Mouse (Mus musculus): Measurements from ENCODE around the gene Arhgap22. TPM values are rescaled to one million over a fixed set of nuclear protein-coding genes. Genes with fewer than 3 reads are reported as not detected.
A peak's percentile ranks its signal among the peaks of the same experiment; 100 is the strongest.

The Arhgap22 gene
- 2.0 and 2.6 TPM in 2 replicates for polyA plus RNA-seq (2015; fragmentation: Nextera tagmentation; extraction: Ambion mirVana)

- WGBS = 20% methylated on average over 28 of the region's 28 CpGs
- Histone ChIP-seq H3K36me3 (replicated peaks) (no peaks in the 10 kb centered on the region), H3K9ac (peak within 1 kb of the TSS; percentile 36; the same call in 1 of the 2 replicates), H3K27ac (no peak within 1 kb of the TSS), H3K9me3 (no peaks in the 10 kb centered on the region), H3K4me1 (peaks cover 7% of the 10 kb centered on the region), H3K4me3 (peak within 1 kb of the TSS; percentile 17), H3K4me2 (peak within 1 kb of the TSS; percentile 50), H3K27me3 (replicated peaks) (peaks cover 6% of the 10 kb centered on the region; the same call in 1 of the 2 replicates)
- peak; percentile 93 for ATAC-seq (replicated peaks)
These were observed at the start of gene Arhgap22 for GRCm38 (mm10) chr14:33213823-33214766. TSS of gene Arhgap22 (plus strand) at chr14:33214026.

DNA sequence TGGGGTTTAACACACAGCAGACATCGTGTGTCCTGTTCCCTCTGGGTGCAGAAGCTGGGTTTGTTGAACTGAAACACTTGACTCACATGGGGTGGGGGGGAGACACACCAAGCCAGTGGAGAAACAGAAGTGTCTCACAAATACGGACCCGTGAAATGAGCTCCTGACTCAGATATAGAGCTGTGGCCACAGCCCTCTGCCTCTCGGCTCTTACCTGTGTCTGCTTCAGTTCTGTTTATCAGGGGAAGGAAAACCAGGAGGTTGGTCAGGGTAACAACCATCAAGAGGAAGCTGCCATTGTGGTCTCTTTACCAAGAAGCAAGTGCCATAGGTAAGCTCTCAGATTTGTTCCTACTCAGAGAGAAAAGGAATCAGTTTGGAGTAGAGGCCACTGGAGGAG, 45.1 kb upstream of the Arhgap22 start:
- H3K4me3 ChIP-seq = no peak overlapping the region
- H3K9me3 ChIP-seq = no peaks in the 10 kb centered on the region
- WGBS = 93% methylated on average over 4 of the region's 4 CpGs
- H3K9ac ChIP-seq = no peak overlapping the region
- no peaks in the 10 kb centered on the region for H3K27me3 ChIP-seq (replicated peaks)
- H3K27ac ChIP-seq = no peak overlapping the region
- ATAC-seq (replicated peaks) = no peak
- no peak overlapping the region for H3K4me2 ChIP-seq
- H3K4me1 ChIP-seq = no peaks in the 10 kb centered on the region
- no peaks in the 10 kb centered on the region for H3K36me3 ChIP-seq (replicated peaks)

- 84% methylated on average over 1 of the region's 1 CpGs for WGBS
- no peak overlapping the region for H3K4me2 ChIP-seq
- no peak overlapping the region for H3K27ac ChIP-seq
- H3K9me3 ChIP-seq = no peaks in the 10 kb centered on the region
- H3K9ac ChIP-seq = no peak overlapping the region
- ATAC-seq (replicated peaks) = no peak
- no peaks in the 10 kb centered on the region for H3K27me3 ChIP-seq (replicated peaks)
- no peaks in the 10 kb centered on the region for H3K36me3 ChIP-seq (replicated peaks)
- H3K4me1 ChIP-seq = no peaks in the 10 kb centered on the region
- H3K4me3 ChIP-seq = no peak overlapping the region
These were observed 41.9 kb upstream of the Arhgap22 start for GRCm38 (mm10) chr14:33171942-33172341.

DNA sequence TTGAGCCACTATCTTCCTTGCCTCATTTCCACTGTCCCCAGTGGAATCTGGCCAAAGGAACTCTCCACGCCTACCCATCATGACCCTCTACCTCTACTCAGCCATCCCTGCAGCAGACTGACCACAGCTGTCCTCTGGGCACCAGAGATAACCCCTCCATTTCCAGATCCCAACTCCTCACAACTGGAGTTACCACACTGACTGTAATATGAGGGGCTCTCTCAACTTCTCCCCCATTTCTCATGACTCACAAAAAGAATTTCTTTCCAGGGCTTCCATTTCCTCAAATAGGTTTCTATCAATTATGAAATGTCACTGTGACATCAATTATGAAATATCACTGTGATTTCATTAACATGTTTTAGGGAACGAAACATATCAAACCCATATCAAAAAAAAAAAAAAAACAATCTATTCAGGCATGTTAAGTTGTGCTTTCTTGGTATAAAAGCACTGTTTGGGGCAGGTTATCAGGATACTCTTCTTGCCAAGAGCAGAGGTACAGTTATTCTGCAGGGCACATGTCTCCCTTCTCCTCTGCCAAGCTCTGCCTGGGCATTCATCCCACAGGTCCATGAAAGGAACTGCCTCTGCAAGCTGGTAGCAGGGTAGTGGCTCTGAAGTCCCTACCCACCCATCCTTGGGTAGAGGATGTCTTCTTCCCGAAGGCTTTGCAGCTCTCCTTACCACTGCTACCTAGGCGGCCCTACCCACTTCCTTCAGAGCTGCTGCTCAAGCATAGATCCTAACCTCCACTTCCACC, 38.6 kb upstream of the Arhgap22 start:
- 89% methylated on average over 4 of the region's 4 CpGs for WGBS
- Histone ChIP-seq H3K36me3 (replicated peaks) (no peaks in the 10 kb centered on the region), H3K9ac (no peak overlapping the region), H3K27me3 (replicated peaks) (no peaks in the 10 kb centered on the region), H3K4me3 (no peak overlapping the region), H3K4me2 (no peak overlapping the region), H3K9me3 (no peaks in the 10 kb centered on the region), H3K4me1 (no peaks in the 10 kb centered on the region), H3K27ac (no peak overlapping the region)
- no peak for ATAC-seq (replicated peaks)

DNA sequence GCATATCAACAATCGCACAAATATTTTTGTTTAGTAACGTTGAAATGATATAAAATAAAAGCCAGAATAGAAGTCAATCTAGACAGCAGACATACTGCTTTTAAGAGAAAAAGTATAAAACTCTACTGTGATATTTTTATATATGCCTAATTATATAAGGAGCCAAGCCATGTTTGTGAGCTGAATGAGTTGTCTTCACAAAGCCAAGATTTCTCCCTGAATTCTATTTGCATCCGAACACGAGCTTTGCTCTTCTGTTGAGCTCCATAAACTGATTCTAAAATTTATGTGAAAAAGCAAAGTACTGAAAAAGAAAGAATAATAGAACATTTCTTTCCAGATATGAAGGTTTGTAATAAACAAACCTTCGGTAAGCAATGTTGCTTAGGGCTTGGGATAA, 33.7 kb upstream of the Arhgap22 start:
- Histone ChIP-seq H3K4me2 (no peak overlapping the region), H3K9ac (no peak overlapping the region), H3K36me3 (replicated peaks) (no peaks in the 10 kb centered on the region), H3K4me1 (no peaks in the 10 kb centered on the region), H3K4me3 (no peak overlapping the region), H3K27ac (no peak overlapping the region), H3K9me3 (no peaks in the 10 kb centered on the region), H3K27me3 (replicated peaks) (no peaks in the 10 kb centered on the region)
- 89% methylated on average over 5 of the region's 5 CpGs for WGBS
- no peak for ATAC-seq (replicated peaks)

- no peak for ATAC-seq (replicated peaks)
- no peaks in the 10 kb centered on the region for H3K36me3 ChIP-seq (replicated peaks)
- no peak within 1 kb of the TSS for H3K27ac ChIP-seq
- 89% methylated on average over 11 of the region's 11 CpGs for WGBS
- H3K4me1 ChIP-seq = no peaks in the 10 kb centered on the region
- H3K9me3 ChIP-seq = no peaks in the 10 kb centered on the region
- H3K4me3 ChIP-seq = no peak within 1 kb of the TSS
- H3K27me3 ChIP-seq (replicated peaks) = no peaks in the 10 kb centered on the region
- no peak within 1 kb of the TSS for H3K9ac ChIP-seq
- H3K4me2 ChIP-seq = no peak within 1 kb of the TSS
These were observed 28.6 kb upstream of the Arhgap22 start, which contains the start of gene Wdfy4 for GRCm38 (mm10) chr14:33185068-33185800. TSS of gene Wdfy4 (minus strand) at chr14:33185508.

GRCm38 (mm10) chr14:33187201-33187600, 26.6 kb upstream of the Arhgap22 start:
- Histone ChIP-seq H3K27ac (no peak overlapping the region), H3K27me3 (replicated peaks) (no peaks in the 10 kb centered on the region), H3K4me3 (no peak overlapping the region), H3K9me3 (no peaks in the 10 kb centered on the region), H3K4me1 (no peaks in the 10 kb centered on the region), H3K9ac (no peak overlapping the region), H3K36me3 (replicated peaks) (no peaks in the 10 kb centered on the region), H3K4me2 (no peak overlapping the region)
- 22% methylated on average over 4 of the region's 4 CpGs for WGBS
- no peak for ATAC-seq (replicated peaks)

GRCm38 (mm10) chr14:33189230-33189629, 24.6 kb upstream of the Arhgap22 start:
- H3K36me3 ChIP-seq (replicated peaks) = no peaks in the 10 kb centered on the region
- H3K4me1 ChIP-seq = no peaks in the 10 kb centered on the region
- H3K9ac ChIP-seq = no peak overlapping the region
- no peaks in the 10 kb centered on the region for H3K27me3 ChIP-seq (replicated peaks)
- no peak overlapping the region for H3K27ac ChIP-seq
- WGBS = 82% methylated on average over 10 of the region's 10 CpGs
- no peak overlapping the region for H3K4me3 ChIP-seq
- ATAC-seq (replicated peaks) = no peak
- no peaks in the 10 kb centered on the region for H3K9me3 ChIP-seq
- no peak overlapping the region for H3K4me2 ChIP-seq

DNA sequence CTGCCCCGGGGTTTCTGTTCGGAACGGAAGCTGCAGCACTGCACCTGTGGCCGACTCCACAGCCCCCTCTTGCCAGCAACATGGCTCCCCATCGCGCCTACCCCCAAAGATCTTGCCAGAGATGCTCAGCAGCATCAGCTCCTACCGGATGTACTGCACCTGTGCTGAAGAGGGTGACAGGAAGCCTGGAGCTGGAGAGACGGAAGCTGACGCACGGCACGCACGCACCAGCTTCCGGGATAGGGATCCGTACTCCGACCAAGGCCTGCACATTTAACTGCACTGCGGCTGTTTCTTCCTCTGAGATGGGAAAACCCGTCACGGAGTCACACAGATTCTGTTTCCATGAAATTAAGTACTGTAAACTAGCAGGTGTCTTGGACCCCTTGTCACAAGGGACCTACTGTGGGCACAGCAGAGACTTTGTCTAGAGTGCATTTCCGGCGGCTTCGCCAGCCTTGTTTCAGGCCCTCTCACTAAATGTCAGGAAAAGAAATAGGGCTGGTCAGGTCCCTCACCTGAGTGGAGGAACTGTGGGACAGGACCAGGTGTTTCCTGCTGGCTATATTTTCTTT, 23.9 kb upstream of the Arhgap22 start:
- 94% methylated on average over 21 of the region's 21 CpGs for WGBS
- ATAC-seq (replicated peaks) = no peak

GRCm38 (mm10) chr14:33190646-33191045, 23.2 kb upstream of the Arhgap22 start:
- H3K4me1 ChIP-seq = no peaks in the 10 kb centered on the region
- H3K27ac ChIP-seq = no peak overlapping the region
- no peak for ATAC-seq (replicated peaks)
- no peak overlapping the region for H3K4me3 ChIP-seq
- no peaks in the 10 kb centered on the region for H3K9me3 ChIP-seq
- 78% methylated on average over 1 of the region's 1 CpGs for WGBS
- no peaks in the 10 kb centered on the region for H3K36me3 ChIP-seq (replicated peaks)
- H3K27me3 ChIP-seq (replicated peaks) = no peaks in the 10 kb centered on the region
- no peak overlapping the region for H3K4me2 ChIP-seq
- H3K9ac ChIP-seq = no peak overlapping the region

More for the DNA sequence above, 23.9 kb upstream of the Arhgap22 start:
- Histone ChIP-seq H3K9ac (no peak overlapping the region), H3K36me3 (replicated peaks) (no peaks in the 10 kb centered on the region), H3K27ac (no peak overlapping the region), H3K4me1 (no peaks in the 10 kb centered on the region), H3K9me3 (no peaks in the 10 kb centered on the region), H3K4me2 (no peak overlapping the region), H3K27me3 (replicated peaks) (no peaks in the 10 kb centered on the region), H3K4me3 (no peak overlapping the region)

- Histone ChIP-seq H3K4me1 (no peaks in the 10 kb centered on the region), H3K36me3 (replicated peaks) (no peaks in the 10 kb centered on the region), H3K27me3 (replicated peaks) (no peaks in the 10 kb centered on the region), H3K9ac (no peak overlapping the region), H3K4me2 (no peak overlapping the region), H3K4me3 (no peak overlapping the region), H3K9me3 (no peaks in the 10 kb centered on the region), H3K27ac (no peak overlapping the region)
- ATAC-seq (replicated peaks) = no peak
These were observed 20.1 kb upstream of the Arhgap22 start for GRCm38 (mm10) chr14:33193762-33194161.

DNA sequence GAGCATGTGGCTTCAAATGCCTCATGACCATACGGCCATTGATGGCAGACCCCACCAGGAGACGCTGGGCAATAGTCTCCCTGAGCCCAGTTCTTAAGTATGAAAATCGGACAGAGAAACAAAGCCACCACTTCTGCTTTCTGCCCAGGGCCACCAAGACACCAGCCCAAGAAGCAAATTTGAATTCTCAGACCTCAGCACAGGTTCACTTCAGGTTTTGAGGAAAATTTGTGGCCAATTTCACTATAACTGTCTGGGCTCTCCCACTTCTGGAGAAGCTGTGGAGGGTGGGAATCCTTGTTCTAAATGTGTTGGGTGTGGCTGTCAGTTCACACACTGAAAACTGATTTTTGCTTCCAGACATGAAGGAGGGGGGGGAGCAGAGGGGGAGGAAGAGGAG, 19.6 kb upstream of the Arhgap22 start:
- no peaks in the 10 kb centered on the region for H3K36me3 ChIP-seq (replicated peaks)
- H3K4me3 ChIP-seq = no peak overlapping the region
- H3K9ac ChIP-seq = no peak overlapping the region
- WGBS = 78% methylated on average over 3 of the region's 3 CpGs
- no peak overlapping the region for H3K27ac ChIP-seq
- no peaks in the 10 kb centered on the region for H3K9me3 ChIP-seq
- H3K4me1 ChIP-seq = no peaks in the 10 kb centered on the region
- no peaks in the 10 kb centered on the region for H3K27me3 ChIP-seq (replicated peaks)
- ATAC-seq (replicated peaks) = no peak
- no peak overlapping the region for H3K4me2 ChIP-seq

Data from midbrain, embryonic 15.5 days (tissue).